Mouse (Mus musculus): Measurements from ENCODE around the gene Gm28539. TPM values are rescaled to one million over a fixed set of nuclear protein-coding genes. Genes with fewer than 3 reads are reported as not detected.

Gene Gm28539
- 1 to 10 TPM; 1.3 to 2.1 TPM for total RNA-seq (2021)
- long read RNA-seq, experiment 1, result 0 reads
- long read RNA-seq, experiment 2, result 0 reads

DNA sequence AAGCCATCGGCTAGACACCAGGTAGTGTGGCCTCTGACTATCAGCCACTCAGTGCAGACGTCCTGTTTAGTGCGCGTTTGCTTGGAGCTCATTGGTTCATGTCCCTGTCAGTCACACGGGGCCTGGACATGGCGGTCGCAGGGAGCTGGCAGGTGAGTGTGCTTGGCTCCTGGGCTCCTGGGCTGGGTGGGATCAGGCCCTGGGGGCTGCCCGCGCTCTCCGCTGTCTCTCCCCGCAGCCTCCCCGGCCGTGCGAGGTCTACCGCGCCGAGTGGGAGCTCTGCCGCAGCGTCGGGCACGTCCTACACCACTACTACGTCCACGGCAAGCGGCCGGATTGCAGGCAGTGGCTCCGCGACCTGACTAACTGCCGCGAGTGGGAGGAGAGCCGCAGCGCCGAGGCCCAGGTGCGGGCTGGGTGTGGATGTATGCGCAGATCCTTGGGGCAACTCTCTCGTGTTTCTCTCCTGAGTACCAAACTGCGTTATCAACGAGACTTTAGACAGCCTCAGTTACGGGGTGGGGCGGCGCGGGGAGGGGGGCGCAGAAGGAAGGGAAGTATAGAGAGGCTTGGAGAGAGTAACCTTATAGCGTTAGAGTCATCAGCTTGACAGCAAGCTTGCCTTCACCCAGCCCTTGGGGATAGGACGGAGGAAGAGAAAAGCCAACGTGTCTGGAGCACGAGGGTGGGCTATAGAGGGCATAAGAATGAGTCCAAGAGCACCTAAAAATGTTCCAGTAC lies at the start of gene Gm28539, which contains the start of gene 2510002D24Rik:
Gene Gm28539 (plus strand): TSS at position 117 of the 741 bp plus-strand sequence.
Gene 2510002D24Rik (plus strand): TSS at position 111 of the 741 bp plus-strand sequence.
- DNase-seq, result peak; percentile 90
- intact Hi-C loops (cut with DNase I; ENCODE audit: low total_unique reads), result no loop called here

DNA sequence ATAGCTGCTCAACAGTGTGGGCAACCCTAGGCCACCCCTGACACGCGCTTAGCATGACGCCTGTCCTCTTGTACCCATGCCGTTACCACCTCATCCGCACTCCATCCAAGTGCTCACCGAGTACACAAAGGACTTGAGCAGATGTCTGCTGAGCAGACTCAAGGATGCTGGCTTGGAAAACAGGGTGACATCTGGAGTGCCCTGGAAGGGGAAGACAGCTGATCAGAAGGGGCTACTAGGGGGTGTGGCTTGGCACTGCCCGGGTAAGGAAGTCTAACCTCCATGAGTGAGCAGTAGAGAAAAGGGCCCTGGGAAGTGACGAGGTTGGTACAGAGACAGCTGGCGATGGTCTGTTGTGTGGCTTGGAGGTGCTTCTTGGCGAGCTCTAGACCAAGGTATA lies 49.7 kb upstream of the Gm28539 start:
- DNase-seq, result no peak
- intact Hi-C loops (cut with DNase I; ENCODE audit: low total_unique reads), result no loop called here

GRCm38 (mm10) chr16:18788627-18789406 lies 47.6 kb upstream of the Gm28539 start:
- DNase-seq, result no peak
- intact Hi-C loops (cut with DNase I; ENCODE audit: low total_unique reads), result no loop called here

- intact Hi-C loops (cut with DNase I; ENCODE audit: low total_unique reads), result loop anchor here (5.0 kb wide), 1 partner anchor 168 kb away; the partner anchor contains the start of genes Gm49601 and Sept5
- DNase-seq, result no peak
Observed at GRCm38 (mm10) chr16:18795223-18795899, 41.0 kb upstream of the Gm28539 start.

- intact Hi-C loops (cut with DNase I; ENCODE audit: low total_unique reads), result loop anchor here (5.0 kb wide), 1 partner anchor 169 kb away; the partner anchor contains the start of genes Gm49601 and Sept5
- no peak for DNase-seq
Observed at GRCm38 (mm10) chr16:18796645-18797044, 39.7 kb upstream of the Gm28539 start.

- no peak for DNase-seq
- intact Hi-C loops (cut with DNase I; ENCODE audit: low total_unique reads), result loop anchor here (2.0 to 5.0 kb wide), 2 partner anchors 101 to 171 kb away; partner anchors contain the start of genes Gm49601 and Sept5
Observed at GRCm38 (mm10) chr16:18798151-18798550, 38.2 kb upstream of the Gm28539 start.

DNA sequence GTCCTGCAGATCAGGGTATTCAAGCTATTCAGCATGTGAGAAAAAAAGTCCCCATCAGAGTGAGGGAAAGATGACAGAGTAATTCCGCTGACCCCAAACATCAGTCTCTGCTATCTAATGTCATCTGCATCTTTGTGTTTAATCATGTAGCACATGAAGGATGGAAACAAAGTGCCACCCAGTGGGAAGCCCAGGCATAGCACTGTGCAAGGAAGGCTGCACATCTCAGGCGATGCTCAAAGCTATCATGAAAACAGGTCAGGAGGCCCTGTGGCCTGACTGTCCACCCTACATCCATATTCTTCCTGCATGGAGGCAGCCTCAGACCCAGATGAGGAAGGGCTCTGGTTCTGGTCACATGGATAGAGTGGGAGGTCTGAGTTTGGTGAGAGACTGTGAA lies 37.5 kb upstream of the Gm28539 start:
- intact Hi-C loops (cut with DNase I; ENCODE audit: low total_unique reads), result loop anchor here (2.0 to 5.0 kb wide), 2 partner anchors 102 to 172 kb away; partner anchors contain the start of genes Gm49601 and Sept5
- DNase-seq, result peak; percentile 40

- no peak for DNase-seq
- intact Hi-C loops (cut with DNase I; ENCODE audit: low total_unique reads), result no loop called here
Observed at GRCm38 (mm10) chr16:18805746-18806145, 30.6 kb upstream of the Gm28539 start.

GRCm38 (mm10) chr16:18809001-18809400 lies 27.4 kb upstream of the Gm28539 start:
- no peak for DNase-seq
- intact Hi-C loops (cut with DNase I; ENCODE audit: low total_unique reads), result no loop called here

- DNase-seq, result no peak
- intact Hi-C loops (cut with DNase I; ENCODE audit: low total_unique reads), result no loop called here
Observed at GRCm38 (mm10) chr16:18811032-18811431, 25.4 kb upstream of the Gm28539 start.

DNA sequence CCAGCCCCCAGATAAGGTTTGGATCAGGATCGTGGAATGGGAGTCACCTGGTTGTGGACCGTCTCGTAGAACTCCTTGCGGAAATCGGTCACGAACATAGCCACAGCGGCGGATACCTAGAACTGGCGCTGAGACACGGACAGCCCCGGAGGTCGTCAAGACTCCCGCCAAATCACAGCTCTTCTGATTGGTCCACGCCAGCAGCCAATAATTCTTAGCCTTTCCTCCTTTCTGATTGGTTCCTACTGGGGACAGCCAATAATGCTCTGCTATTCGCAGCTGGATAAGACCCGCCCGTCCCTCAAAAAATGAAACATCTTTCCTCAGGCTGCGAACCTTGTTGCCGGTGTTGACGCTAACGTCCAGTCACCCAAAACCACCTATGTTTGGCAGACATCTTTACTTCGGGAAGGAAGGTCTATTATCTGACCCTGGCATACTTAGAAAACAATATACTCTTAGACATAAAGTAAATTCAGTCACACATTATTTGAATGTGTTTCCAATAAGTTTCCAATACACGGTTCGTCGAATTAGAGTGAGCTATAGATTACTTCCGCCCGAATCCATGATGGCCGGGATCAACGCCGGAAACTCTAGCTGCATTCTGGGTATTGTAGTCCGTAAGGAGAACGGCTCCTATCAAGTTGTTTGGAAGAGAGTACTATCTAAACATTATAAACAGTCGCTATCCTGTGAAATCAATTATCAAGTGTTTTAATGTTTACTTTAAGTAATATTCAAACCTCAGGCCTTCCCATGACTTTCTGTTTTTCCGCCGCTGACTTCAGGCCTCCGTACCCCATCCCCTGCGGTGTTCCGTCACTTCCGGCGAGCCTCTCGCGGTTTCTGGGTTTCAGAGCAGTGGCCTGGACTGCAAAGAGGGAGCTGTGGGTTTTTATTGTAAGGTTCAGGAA lies 24.7 kb upstream of the Gm28539 start, which contains the start of the genes Ufd1 and Cdc45:
Gene Ufd1 (plus strand): TSS at position 312 of the 917 bp plus-strand sequence.
Gene Cdc45 (minus strand): TSS at position 520 of the 917 bp plus-strand sequence.
- peak; percentile 90 for DNase-seq
- intact Hi-C loops (cut with DNase I; ENCODE audit: low total_unique reads), result no loop called here

DNA sequence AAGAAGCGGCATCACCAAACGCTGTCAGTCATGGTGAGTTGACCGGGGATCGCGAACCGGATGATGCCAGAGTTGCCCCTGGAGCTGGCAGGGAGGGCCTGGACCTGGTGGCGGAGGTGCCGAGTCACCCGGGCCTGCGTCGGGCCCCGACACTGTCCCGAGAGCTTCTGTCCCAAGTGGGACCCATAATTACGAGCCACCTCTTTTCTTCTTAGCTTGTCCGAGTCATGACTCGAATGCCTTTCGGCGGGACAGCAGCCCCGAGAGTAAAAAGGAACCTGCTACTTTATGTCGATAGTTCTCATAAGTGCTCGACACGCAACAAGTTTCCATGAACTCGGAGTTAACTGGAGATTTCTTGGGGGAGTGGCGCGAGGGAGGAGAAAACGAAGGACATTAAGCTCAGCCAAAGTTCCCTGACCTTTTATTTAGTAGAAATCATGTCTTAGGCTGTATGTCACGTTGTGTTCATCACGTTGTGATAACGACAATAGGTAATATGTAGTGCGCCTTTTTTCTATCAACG lies 23.9 kb upstream of the Gm28539 start:
- intact Hi-C loops (cut with DNase I; ENCODE audit: low total_unique reads), result no loop called here

GRCm38 (mm10) chr16:18822356-18822755 lies 14.0 kb upstream of the Gm28539 start:
- intact Hi-C loops (cut with DNase I; ENCODE audit: low total_unique reads), result no loop called here
- DNase-seq, result no peak

More for the DNA sequence above, 23.9 kb upstream of the Gm28539 start:
- DNase-seq, result no peak

GRCm38 (mm10) chr16:18822925-18823324 lies 13.5 kb upstream of the Gm28539 start:
- intact Hi-C loops (cut with DNase I; ENCODE audit: low total_unique reads), result no loop called here

GRCm38 (mm10) chr16:18828630-18829029 lies 7.8 kb upstream of the Gm28539 start:
- intact Hi-C loops (cut with DNase I; ENCODE audit: low total_unique reads), result no loop called here
- DNase-seq, result no peak

More at GRCm38 (mm10) chr16:18822925-18823324, 13.5 kb upstream of the Gm28539 start:
- no peak for DNase-seq

GRCm38 (mm10) chr16:18829102-18829501 lies 7.3 kb upstream of the Gm28539 start:
- no peak for DNase-seq
- intact Hi-C loops (cut with DNase I; ENCODE audit: low total_unique reads), result no loop called here

- DNase-seq, result no peak
- intact Hi-C loops (cut with DNase I; ENCODE audit: low total_unique reads), result no loop called here
Observed at GRCm38 (mm10) chr16:18833486-18833885, 2.9 kb upstream of the Gm28539 start.

GRCm38 (mm10) chr16:18836073-18836467 lies 314 bp upstream of the Gm28539 start:
- intact Hi-C loops (cut with DNase I; ENCODE audit: low total_unique reads), result no loop called here
- no peak for DNase-seq

All from gastrocnemius, postnatal 14 days (tissue).